Mouse (Mus musculus): ENCODE data around the gene Atrnl1.

GRCm38 (mm10) chr19:57786699-57787098, 175.9 kb downstream of the Atrnl1 start:
- no peak for TF ChIP-seq POLR2A (IDR thresholded peaks at IDR 0.05; ENCODE audit: borderline replicate concordance, control insufficient read depth, low read depth, low read length)
- no peak for TF ChIP-seq CTCF (IDR thresholded peaks at IDR 0.05; ENCODE audit: control insufficient read depth, insufficient read depth, low read length)

All from bone marrow, adult 2 months (tissue).